Mouse (Mus musculus) liver, postnatal 0 days (tissue): ENCODE results near the gene Nucb1. TPM values are rescaled to one million over a fixed set of nuclear protein-coding genes. Genes with fewer than 3 reads are reported as not detected.
"Not testable (repeated sequence)": the region's sequence is repeated elsewhere in the genome, so short reads cannot be mapped to it uniquely, and the experiment has no call there.

Experiments
- ATAC-seq: fragments of 200-750 bp; cut with Nextera tagmentation; 2 replicates; pipeline ENCODE4 v1.8.0; 2017; ENCODE audit warnings: mild to moderate bottlenecking, moderate library complexity
- DNase-seq: peaks from one replicate; pipeline ENCODE4 v3.0.0-alpha.2; 2016
- H3K27ac ChIP-seq: fragments of 300-500 bp; sonication (generic); 2 replicates; pipeline ENCODE4 v1.5.1; 2014; ENCODE audit warnings: antibody characterized with exemption, moderate library complexity, mild to moderate bottlenecking, low read depth
- H3K27me3 ChIP-seq: fragments of 300-500 bp; sonication (generic); 2 replicates; pipeline ENCODE4 v1.6.1; 2014; ENCODE audit warnings: low read length, control low read depth, mixed read lengths; ENCODE audit not compliant: insufficient read depth
- H3K36me3 ChIP-seq: fragments of 300-500 bp; sonication (generic); replicated peaks from 2 replicates; pipeline ENCODE4 v1.6.1; 2014; ENCODE audit warnings: mild to moderate bottlenecking, control low read depth, low read length, moderate library complexity, mixed read lengths; ENCODE audit not compliant: insufficient read depth
- H3K4me1 ChIP-seq: fragments of 300-500 bp; sonication (generic); 2 replicates; pipeline ENCODE4 v1.6.1; 2014; ENCODE audit warnings: antibody characterized with exemption, mild to moderate bottlenecking, control low read depth; ENCODE audit not compliant: insufficient read depth
- H3K4me2 ChIP-seq: fragments of 300-500 bp; sonication (generic); 2 replicates; pipeline ENCODE4 v1.6.1; 2014; ENCODE audit warnings: low read depth, mild to moderate bottlenecking, low read length, moderate library complexity, mixed read lengths
- H3K4me3 ChIP-seq: fragments of 300-500 bp; sonication (generic); 2 replicates; pipeline ENCODE4 v1.5.1; 2014; ENCODE audit warnings: low read depth, low read length
- H3K9ac ChIP-seq: fragments of 300-500 bp; sonication (generic); replicated peaks from 2 replicates; pipeline ENCODE4 v1.6.1; 2014; ENCODE audit warnings: mild to moderate bottlenecking, moderate library complexity
- H3K9me3 ChIP-seq: fragments of 300-500 bp; sonication (generic); 2 replicates; pipeline ENCODE4 v1.6.1; 2016; ENCODE audit warnings: mild to moderate bottlenecking, control low read depth, low read length, mixed read lengths
- CTCF ChIP-seq: sonication (generic); IDR thresholded peaks from 2 replicates; pipeline ENCODE4 v1.5.1; 2016; ENCODE audit warnings: antibody characterized with exemption, low read depth
- EP300 ChIP-seq: IDR thresholded peaks from 2 replicates; pipeline ENCODE4 v1.6.1; 2016; ENCODE audit warnings: antibody characterized with exemption, low read depth, mild to moderate bottlenecking
- WGBS: fragments of 180-500 bp; shearing (Covaris S2); extraction: QIAGEN DNeasy Blood & Tissue Kit; methylation state at CpG from one replicate; pipeline ENCODE4 v1.1.7; 2014; ENCODE audit not compliant: insufficient replicate concordance; 5-methylcytosine and 5-hydroxymethylcytosine counted together
- polyA plus RNA-seq: library from polyadenylated mRNA; unstranded; fragments of >200 nt; fragmentation: Nextera tagmentation; extraction: Ambion mirVana; gene quantifications from 2 replicates; pipeline ENCODE4 v1.2.1, GENCODE M21; 2015

Gene Nucb1
- polyA plus RNA-seq, 1 experiment from 2014 or later, result 103 TPM

- Histone ChIP-seq H3K36me3 (peaks cover 26% of the 10 kb centered on the region), H3K4me2 (no peak overlapping the region), H3K4me1 (peaks cover 33% of the 10 kb centered on the region), H3K4me3 (no peak overlapping the region), H3K9me3 (no peaks in the 10 kb centered on the region), H3K27me3 (no peaks in the 10 kb centered on the region), H3K27ac (no peak overlapping the region; the same call in 1 of the 2 replicates), H3K9ac (no peak overlapping the region)
- ATAC-seq, result no peak
- DNase-seq, result no peak
- TF ChIP-seq CTCF (no peak), EP300 (no peak)
- 89% methylated on average over 7 of the region's 7 CpGs for WGBS
Observed at GRCm38 (mm10) chr7:45463987-45464778, 46.0 kb downstream of the Nucb1 start.

DNA sequence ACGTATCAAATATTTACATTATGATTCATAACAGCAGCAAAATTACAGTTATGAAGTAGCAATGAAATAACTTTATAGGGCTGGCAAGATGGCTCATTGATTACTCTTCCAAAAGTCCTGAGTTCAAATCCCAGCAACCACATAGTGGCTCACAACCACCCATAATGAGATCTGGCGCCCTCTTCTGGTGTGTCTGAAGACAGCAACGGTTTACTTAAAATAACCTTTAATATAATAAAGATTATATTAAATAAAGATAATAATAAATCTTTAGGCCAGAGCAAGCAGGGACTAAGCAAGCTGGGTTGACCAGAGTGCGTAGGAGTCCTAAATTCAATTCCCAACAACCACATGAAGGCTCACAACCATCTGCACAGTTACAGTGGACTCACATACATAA is 47.3 kb downstream of the Nucb1 start:
- H3K36me3 ChIP-seq, result peaks cover 37% of the 10 kb centered on the region
- H3K9ac ChIP-seq, H3K9me3 ChIP-seq, H3K27ac ChIP-seq, ATAC-seq, H3K4me2 ChIP-seq, H3K4me3 ChIP-seq, DNase-seq, H3K27me3 ChIP-seq: not testable (repeated sequence)
- WGBS, result 73% methylated on average over 4 of the region's 4 CpGs
- peak; percentile 29 for TF ChIP-seq CTCF
- H3K4me1 ChIP-seq, result peaks cover 37% of the 10 kb centered on the region

GRCm38 (mm10) chr7:45462325-45462724 is 47.9 kb downstream of the Nucb1 start:
- TF ChIP-seq EP300 (no peak), CTCF (no peak)
- no peak overlapping the region for H3K4me2 ChIP-seq
- no peak overlapping the region for H3K4me3 ChIP-seq
- peaks cover 42% of the 10 kb centered on the region for H3K36me3 ChIP-seq
- H3K4me1 ChIP-seq, result peaks cover 42% of the 10 kb centered on the region
- no peaks in the 10 kb centered on the region for H3K27me3 ChIP-seq
- ATAC-seq, result no peak
- WGBS, result 80% methylated on average over 4 of the region's 4 CpGs
- H3K9me3 ChIP-seq, result no peaks in the 10 kb centered on the region
- no peak for DNase-seq
- no peak overlapping the region for H3K9ac ChIP-seq
- H3K27ac ChIP-seq, result no peak overlapping the region; the same call in 1 of the 2 replicates

- H3K27ac ChIP-seq, result peak overlapping the region; percentile 98
- no peaks in the 10 kb centered on the region for H3K9me3 ChIP-seq
- ATAC-seq, result no peak
- H3K36me3 ChIP-seq, result peaks cover 45% of the 10 kb centered on the region
- DNase-seq, result no peak
- 93% methylated on average over 4 of the region's 4 CpGs for WGBS
- H3K4me3 ChIP-seq, result no peak overlapping the region
- H3K27me3 ChIP-seq, result no peaks in the 10 kb centered on the region
- H3K9ac ChIP-seq, result 0 out of 2 replicates have a peak overlapping the region, but pooled peaks have one; percentile 33
- peaks cover 41% of the 10 kb centered on the region for H3K4me1 ChIP-seq
- H3K4me2 ChIP-seq, result peak overlapping the region; percentile 54
- TF ChIP-seq CTCF (no peak), EP300 (no peak)
Observed at GRCm38 (mm10) chr7:45461781-45462180, 48.4 kb downstream of the Nucb1 start.

DNA sequence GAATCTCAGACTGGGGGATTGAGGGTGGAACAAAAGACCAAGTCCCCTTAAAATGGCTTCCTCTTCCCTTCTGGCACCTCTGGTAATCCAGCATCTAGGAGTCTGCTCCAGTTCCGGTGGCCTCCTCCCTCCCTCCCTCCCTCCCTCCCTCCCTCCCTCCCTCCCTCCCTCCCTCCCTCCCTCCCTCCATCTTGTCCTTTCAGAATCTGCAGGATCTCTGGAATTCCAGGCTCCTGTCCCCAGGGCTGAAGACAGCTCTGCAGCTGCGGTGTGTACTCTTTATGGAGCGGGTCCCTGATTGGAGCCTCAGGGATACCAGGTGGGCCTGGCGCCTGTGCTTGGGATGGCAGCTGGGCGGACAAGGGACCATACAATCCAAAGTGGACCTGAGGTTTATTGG is 48.9 kb downstream of the Nucb1 start:
- DNase-seq, result no peak
- H3K9ac ChIP-seq, result peak overlapping the region; percentile 68
- peaks cover 45% of the 10 kb centered on the region for H3K36me3 ChIP-seq
- peak; percentile 3; the same call in 1 of the 2 replicates for ATAC-seq
- peak overlapping the region; percentile 79 for H3K4me2 ChIP-seq
- WGBS, result 67% methylated on average over 5 of the region's 5 CpGs
- H3K4me1 ChIP-seq, result peaks cover 43% of the 10 kb centered on the region
- peak overlapping the region; percentile 68; the same call in 1 of the 2 replicates for H3K4me3 ChIP-seq
- H3K27me3 ChIP-seq, result no peaks in the 10 kb centered on the region
- peak overlapping the region; percentile 98 for H3K27ac ChIP-seq
- no peaks in the 10 kb centered on the region for H3K9me3 ChIP-seq
- TF ChIP-seq CTCF (no peak), EP300 (no peak)

- Histone ChIP-seq H3K36me3 (peaks cover 45% of the 10 kb centered on the region), H3K9ac (peak overlapping the region; percentile 68), H3K4me1 (peaks cover 39% of the 10 kb centered on the region), H3K27ac (peak overlapping the region; percentile 98), H3K4me3 (peak overlapping the region; percentile 68), H3K4me2 (peak overlapping the region; percentile 79), H3K9me3 (no peaks in the 10 kb centered on the region), H3K27me3 (no peaks in the 10 kb centered on the region)
- DNase-seq (peak; percentile 88), ATAC-seq (peak; percentile 52)
- TF ChIP-seq CTCF, result no peak
- peak; percentile 71 for TF ChIP-seq EP300
- whole genome bisulfite sequencing, result 1% methylated on average over 13 of the region's 13 CpGs
Observed at GRCm38 (mm10) chr7:45460860-45461314, 49.3 kb downstream of the Nucb1 start.
